Mouse (Mus musculus) adrenal gland, postnatal 10 days (tissue): ENCODE data around the gene Serpine1. TPM values are rescaled to one million over a fixed set of nuclear protein-coding genes. Genes with fewer than 3 reads are reported as not detected.
"Not testable (repeated sequence)": the region's sequence is repeated elsewhere in the genome, so short reads cannot be mapped to it uniquely, and the experiment has no call there.

ENCODE experiments used
- DNase-seq: peaks from one replicate; pipeline ENCODE4 v3.0.0; 2021; ENCODE audit warnings: mixed read lengths
- long read RNA-seq, 2 experiments: library from polyadenylated mRNA; stranded (forward); transcript quantifications; one replicate each; pipeline ENCODE4 v2.0.0; 2021
- total RNA-seq, 2 experiments: library from RNA; stranded (reverse); gene quantifications; 2 replicates each; pipeline ENCODE4 v1.2.3; 2021

The Serpine1 gene
- 1 to 10 TPM; 1.4 to 4.6 TPM for total RNA-seq
- long read RNA-seq, experiment 1 = 0 reads
- long read RNA-seq, experiment 2 = 0 reads

DNA sequence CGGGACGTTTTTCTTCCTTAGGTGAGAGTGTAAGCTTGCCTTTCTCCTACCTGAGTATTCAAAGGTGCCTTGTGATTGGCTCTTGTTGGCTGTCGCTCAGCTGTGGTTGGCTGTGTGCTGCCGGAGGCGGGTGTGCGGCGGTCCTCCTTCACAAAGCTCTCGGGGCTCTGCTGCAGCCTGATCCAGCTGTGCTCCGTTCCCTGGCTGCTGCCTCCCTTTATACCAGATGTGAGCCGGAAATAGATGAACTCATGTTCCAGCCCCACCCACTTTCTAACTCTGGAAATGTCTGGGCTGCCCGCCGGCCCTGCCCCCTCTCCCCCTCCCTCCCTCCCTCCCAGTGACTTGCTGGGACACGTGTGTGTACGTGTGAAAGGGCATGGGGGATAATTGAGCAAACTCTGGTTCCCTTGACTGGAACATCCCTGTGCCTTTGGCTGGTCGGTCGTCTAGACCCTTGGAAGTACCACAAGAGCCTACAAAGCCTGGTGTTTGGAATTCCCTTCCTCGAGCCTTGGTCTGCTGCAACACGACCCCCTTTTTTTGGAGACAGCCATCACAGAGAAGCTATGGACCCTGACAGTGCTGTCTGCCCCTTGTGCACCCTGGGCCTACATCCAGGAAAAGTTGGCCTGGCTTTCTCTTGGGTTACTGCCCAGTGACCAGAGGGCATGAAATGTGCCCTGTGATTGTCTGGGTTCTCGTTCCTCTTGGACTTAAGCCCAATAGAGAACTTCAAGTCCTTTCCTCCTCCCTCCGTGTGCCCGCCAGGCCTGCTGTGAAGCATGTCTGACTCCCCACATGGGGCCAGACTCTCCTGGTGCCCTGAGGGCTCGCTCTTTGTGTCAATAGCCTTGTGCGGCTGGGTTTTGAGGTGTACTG lies at the start of gene Serpine1:
Gene Serpine1 (minus strand): TSS at position 190 of the 882 bp plus-strand sequence.
- peak; percentile 84 for DNase-seq

DNA sequence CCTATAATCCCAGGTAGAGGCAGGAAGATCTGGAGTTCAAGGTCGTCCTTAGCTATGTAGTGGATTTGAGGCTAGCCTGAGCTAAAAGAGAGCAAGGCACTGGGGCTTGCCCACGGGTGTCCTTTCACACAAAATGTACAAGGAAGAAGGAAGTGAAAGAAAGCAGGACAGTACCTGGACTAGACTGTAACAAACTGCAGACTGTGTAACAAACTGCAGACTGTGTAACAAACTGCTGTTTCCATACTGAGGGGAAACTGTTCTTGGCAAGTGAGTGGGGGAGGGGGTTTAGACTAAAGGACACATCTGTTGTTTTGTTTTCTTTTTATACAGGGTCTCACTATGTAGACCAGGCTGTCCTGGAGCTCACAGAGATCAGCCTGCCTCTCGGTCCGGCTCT lies 49.2 kb upstream of the Serpine1 start:
- DNase-seq = no peak

DNA sequence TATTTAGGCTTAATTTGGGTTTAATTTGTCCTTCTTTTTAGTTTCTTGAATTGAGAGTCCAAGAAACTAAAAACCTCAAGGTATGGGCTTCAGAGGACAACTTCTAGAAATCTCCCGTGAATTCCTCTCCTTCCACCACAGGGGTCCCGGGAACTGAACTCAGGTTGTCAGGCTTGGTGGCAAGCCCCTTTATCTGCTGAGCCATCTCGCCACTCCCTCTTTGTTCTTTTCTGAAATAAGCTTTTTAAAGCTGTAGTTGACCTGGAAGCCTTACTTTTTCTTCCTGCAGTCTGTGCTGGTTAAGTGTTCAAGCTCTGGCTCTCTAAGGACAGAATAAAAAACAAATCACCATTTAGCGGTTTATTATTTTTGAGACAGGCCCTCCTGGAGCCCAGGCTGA lies 46.8 kb upstream of the Serpine1 start:
- DNase-seq = no peak

DNA sequence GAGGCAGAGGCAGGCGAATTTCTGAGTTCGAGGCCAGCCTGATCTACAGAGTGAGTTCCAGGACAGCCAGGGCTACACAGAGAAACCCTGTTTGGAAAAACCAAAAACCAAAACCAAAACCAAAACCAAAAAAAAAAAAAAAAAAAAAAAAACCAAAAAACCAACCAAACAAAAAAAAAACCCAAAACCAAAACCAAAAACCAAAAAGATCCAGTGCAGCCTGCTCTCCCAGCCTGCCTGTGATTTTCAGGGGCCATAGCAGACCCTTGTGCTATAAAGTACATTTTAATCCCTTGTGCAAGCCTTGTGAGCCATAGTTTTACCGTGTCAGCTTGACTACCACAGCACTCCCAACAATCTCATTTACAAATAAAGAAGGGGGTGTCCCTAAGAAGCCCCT lies 45.9 kb upstream of the Serpine1 start:
- DNase-seq = not testable (repeated sequence)

GRCm38 (mm10) chr5:137116987-137117386 lies 44.9 kb upstream of the Serpine1 start:
- no peak for DNase-seq

DNA sequence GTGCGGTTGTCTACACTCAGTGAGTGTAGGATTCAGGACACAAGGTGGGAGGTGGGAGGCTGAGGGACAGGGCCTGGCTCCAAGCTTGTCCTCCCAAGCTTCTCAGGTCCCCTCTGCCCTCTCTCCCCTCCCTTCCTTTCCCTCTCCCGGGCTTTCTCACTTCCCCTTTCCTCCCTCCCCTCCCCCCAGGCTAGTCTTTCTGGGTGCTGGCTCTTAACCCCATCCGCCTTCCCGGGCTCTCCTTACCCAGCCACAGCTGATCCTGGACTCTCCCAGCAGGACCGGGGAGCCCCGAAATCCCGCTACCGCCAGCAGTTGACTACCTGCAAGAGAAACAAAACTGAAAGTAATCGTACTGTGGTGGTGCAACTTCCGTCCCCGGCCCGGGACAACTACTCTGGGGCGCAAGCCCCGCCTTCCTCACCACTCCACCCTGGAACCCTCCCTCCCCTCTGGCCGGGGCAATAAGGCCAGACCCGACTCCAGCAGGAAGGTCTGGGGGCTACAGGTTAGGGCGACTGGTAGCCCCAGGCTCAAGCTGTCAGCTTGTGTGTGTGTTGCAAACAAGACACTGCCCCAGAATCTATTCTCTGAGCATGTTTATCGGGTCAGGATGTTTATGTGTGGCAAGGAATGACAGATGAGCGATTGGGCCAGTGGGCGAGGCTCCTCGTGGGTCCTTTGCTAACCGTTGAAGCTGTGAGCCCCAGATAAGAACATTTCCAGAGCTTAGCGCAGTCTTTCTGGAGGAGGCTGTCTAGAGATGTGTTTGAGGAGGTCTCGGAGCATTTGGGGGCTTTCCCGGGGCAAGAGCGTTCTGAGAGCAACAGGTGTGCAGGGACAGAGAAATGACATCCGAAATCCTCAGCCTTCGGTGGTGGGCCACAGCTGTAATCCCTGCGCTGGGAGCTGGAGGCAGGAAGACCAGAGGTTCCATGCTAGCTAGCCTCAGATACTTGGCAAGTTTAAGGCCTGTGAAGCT lies 44.1 kb upstream of the Serpine1 start, which contains the start of gene Trim56:
Gene Trim56 (minus strand): TSS at position 344 of the 982 bp plus-strand sequence.
- peak; percentile 87 for DNase-seq

DNA sequence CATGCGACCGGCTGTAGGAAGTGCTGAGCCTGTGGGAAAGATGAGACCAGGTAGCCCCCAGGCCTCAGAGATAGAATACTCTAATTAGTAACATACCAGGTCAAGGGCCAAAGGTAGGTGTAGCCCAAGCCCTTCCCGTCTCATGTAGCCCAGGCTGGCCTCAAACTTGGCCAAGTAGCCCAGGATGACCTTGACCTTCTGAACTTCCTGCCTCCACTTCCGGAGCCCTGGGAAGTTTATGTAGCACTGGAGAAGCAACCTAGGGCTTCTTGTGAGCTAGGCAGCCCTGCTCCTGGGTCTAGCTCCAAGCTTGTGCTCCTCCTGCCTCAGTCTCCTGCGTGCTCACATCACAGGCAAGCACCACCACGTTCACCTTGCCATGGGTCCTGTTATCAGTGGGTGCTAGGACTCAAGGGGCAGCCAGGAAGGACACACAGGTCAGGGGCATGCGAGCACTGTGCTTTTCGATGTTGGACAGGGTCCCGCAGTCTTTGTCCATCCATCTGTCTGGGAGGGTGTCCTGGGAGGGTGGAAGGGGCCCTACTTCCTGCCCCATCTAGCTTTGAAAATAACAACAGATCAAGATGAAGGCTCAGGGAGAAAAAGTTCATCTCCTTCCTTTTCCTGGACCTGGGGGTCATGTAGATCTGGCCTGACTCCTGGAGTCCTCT lies 43.0 kb upstream of the Serpine1 start:
- no peak for DNase-seq

DNA sequence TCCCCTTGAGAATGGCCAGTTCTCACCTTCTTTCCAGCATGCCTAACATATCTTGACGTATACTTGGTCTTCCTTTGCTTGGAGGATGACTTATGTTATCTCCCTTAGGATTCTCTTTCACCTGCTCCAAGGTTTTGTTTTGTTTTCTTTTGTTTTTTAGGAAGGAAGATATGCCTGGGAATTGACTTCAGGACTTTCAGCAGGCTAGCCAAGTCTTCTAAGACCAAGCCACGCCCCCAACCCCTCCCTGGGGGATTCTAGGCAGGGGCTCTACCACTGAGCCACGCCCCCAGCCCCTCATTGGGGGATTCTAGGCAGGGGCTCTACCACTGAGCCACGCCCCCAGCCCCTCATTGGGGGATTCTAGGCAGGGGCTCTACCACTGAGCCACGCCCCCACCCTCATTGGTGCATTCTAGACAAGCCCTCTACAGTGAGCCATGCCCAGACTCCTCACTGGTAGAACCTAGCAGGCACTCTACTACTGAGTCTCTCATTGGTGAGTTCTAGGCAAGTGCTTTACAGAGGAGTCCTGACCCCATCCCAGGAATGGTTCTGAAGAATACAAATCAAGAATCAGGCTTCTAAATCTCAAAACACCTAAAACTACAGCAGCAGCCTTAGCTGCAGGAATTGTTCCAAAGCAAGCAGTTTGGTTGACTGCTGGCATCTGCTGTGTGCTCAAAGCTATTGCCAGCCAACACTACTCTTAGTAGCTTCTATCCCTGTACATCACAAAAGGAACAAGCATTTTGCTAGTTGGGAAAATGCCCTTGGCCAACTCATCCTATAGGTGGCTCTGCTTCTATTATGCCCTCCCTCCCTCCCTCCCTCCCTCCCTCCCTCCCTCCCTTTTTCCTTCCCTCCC lies 39.7 kb upstream of the Serpine1 start:
- DNase-seq = no peak

DNA sequence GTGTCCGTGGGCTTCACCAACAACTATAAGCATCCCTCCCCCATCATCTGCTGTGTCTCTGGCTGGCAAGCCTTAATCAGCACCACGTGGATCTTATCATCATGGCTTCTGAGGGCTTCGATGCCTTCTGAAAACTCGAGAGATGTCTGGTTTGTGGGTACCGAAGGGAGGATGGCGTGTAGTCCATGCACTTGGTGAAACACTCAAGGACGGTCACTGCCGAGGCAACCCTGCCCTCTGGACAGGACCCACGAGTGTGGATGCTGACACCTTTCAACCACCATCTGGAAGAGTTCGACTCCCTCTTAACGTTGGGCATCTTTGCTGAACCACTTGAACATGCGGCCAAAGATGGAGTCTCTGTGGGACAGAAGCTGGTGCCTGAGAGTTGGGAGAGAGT lies 38.8 kb upstream of the Serpine1 start:
- DNase-seq = no peak

GRCm38 (mm10) chr5:137109941-137110593 lies 38.0 kb upstream of the Serpine1 start:
- DNase-seq = no peak

DNA sequence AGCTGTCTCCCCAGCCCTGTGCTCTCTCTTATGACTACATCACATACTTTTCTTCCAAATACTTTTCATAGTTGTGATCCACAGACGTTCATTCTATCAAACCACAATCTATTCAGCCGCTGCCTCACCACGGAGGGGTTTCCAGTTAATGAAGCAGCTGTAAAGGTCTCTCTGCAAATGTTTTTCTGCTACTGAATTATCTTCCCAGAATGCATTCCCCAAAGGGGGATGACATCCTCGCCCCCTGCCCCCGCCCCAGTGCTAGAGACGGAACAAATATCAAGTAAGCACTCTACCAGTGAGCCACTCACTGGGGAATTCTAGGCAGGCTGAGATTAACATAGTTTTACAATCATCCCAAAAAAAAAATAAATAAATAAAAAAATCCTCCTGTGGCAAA lies 36.0 kb upstream of the Serpine1 start:
- no peak for DNase-seq

- no peak for DNase-seq
These were observed 35.6 kb upstream of the Serpine1 start for GRCm38 (mm10) chr5:137107670-137108069.

DNA sequence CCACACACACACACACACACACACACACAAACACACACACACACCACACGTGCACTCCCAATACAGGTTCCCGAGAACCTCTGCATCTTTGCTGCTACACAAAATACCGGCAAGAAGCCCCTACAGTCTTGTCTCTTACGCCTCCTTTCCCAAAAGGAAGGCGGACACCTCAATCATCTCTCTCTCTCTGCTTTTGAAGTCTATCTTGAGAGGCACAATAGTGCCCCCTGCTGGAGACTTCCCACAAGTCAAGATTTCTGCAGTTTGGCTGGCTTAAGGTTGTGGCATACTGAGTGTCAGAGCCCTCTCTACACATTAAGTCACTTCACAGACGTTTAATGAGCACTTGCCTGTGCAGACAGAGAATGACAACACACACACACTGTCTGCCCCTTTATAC lies 35.0 kb upstream of the Serpine1 start:
- DNase-seq = peak; percentile 89

- DNase-seq = peak; percentile 45
These were observed 34.4 kb upstream of the Serpine1 start for GRCm38 (mm10) chr5:137106434-137106833.

GRCm38 (mm10) chr5:137103969-137104368 lies 31.9 kb upstream of the Serpine1 start:
- DNase-seq = no peak

DNA sequence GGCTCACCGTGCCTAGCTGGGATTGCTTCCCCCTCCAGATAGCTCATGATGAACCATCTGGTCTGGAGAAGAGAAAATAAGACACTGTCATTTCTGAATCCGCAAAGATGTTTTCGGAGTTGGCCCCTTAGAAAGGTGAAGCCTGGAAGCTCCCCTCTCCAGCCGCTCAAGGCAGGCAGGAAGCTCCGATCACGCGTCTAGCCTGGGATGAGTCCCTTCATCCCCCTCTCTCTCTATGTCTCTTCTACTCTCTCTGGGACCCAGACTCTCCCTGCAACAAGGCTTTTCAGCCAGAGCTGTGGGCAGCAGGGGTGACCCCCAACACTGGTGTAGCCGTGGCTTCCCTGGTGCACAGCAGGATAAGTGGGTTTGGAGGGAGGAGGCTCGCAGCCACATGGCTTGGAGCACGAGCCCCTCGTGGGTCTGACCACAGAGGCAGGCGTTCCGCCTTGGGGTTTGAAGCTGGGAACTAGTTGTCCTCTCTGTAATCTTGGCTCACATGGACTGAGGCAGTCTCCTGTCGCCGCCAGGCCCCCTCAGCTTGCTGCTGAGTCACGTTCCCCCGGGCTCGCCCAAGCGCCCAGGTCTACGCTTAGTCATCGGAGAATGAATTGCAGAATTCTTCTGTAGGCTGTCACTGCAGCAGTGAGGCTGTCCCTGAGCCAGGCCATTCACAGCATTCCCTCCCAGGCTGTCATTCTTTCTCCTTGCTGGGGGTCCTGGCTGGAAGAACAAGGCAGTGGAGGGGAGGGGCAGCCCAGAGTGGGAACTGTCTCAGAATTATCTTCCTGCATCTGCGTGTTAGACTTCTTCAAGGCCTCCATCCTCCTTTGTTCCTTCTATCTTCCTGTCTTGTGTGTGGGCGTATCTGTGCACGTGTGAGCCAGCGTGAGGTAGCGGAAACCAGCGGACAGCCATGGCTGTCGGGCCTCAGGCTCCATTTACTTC lies 30.8 kb upstream of the Serpine1 start:
- peak; percentile 75 for DNase-seq

GRCm38 (mm10) chr5:137102078-137102477 lies 30.0 kb upstream of the Serpine1 start:
- no peak for DNase-seq

DNA sequence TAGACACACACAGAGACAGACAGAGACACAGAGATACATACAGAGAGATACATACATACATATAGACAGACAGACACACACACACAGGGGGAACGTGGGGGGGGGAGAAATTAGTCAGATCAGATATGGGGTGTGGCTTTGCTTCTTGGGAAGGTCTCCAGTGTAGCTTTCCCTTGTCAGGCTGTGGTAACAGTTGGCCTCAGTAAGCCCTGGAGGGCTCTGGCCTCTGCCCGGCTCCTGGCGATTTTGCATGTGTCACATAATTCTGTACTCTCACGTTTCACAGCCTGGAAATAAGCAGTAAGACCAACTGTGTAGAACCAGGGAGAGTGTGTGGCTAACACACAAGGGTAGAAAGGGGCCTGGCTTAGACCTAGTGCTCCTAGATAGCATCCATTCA lies 28.6 kb upstream of the Serpine1 start:
- no peak for DNase-seq

- no peak for DNase-seq
These were observed 26.4 kb upstream of the Serpine1 start for GRCm38 (mm10) chr5:137098418-137098817.
